Mouse (Mus musculus) lung, postnatal 0 days (tissue): ENCODE results near the gene Slc1a2.

Experiments
- CTCF ChIP-seq: IDR thresholded peaks from 2 replicates; pipeline ENCODE4 v1.5.1; 2016; ENCODE audit warnings: antibody characterized with exemption, mild to moderate bottlenecking
- EP300 ChIP-seq: IDR thresholded peaks from 2 replicates; pipeline ENCODE4 v1.6.1; 2016; ENCODE audit warnings: antibody characterized with exemption, mild to moderate bottlenecking, control low read depth

- no peak for TF ChIP-seq EP300
- no peak for TF ChIP-seq CTCF
Measured at GRCm38 (mm10) chr2:102822036-102822435, 163.6 kb downstream of the Slc1a2 start.
